Mouse (Mus musculus) forebrain, embryonic 16.5 days (tissue): ENCODE measurements at regions not wholly inside any gene's neighbourhood (a gene's known extent, or its start where the extent isn't known, plus 50 kb on each side); places are given as distances from the start of the nearest gene placed in this dataset.

Experiments
- ATAC-seq: fragments of 200-750 bp; cut with Nextera tagmentation; 2 replicates; pipeline ENCODE4 v1.8.0; 2017; ENCODE audit warnings: mild to moderate bottlenecking, moderate library complexity
- H3K27ac ChIP-seq: fragments of 300-500 bp; sonication (generic); 2 replicates; pipeline ENCODE4 v1.5.1; 2014; ENCODE audit warnings: low read length, control low read depth
- H3K27me3 ChIP-seq: fragments of 300-500 bp; sonication (generic); replicated peaks from 2 replicates; pipeline ENCODE4 v1.6.1; 2014; ENCODE audit warnings: low read length; ENCODE audit not compliant: control insufficient read depth, insufficient read depth
- H3K36me3 ChIP-seq: fragments of 300-500 bp; sonication (generic); 2 replicates; pipeline ENCODE4 v1.6.1; 2014; ENCODE audit not compliant: control insufficient read depth, insufficient read depth
- H3K4me1 ChIP-seq: fragments of 300-500 bp; sonication (generic); replicated peaks from 2 replicates; pipeline ENCODE4 v1.6.1; 2014; ENCODE audit warnings: low read length; ENCODE audit not compliant: control insufficient read depth, insufficient read depth
- H3K4me2 ChIP-seq: fragments of 300-500 bp; sonication (generic); 2 replicates; pipeline ENCODE4 v1.6.1; 2014; ENCODE audit warnings: mild to moderate bottlenecking, low read length, control low read depth
- H3K4me3 ChIP-seq: fragments of 300-500 bp; sonication (generic); replicated peaks from 2 replicates; pipeline ENCODE4 v1.5.1; 2014; ENCODE audit warnings: mild to moderate bottlenecking, low read length, control low read depth
- H3K9ac ChIP-seq: fragments of 300-500 bp; sonication (generic); replicated peaks from 2 replicates; pipeline ENCODE4 v1.6.1; 2014; ENCODE audit warnings: low read depth, low read length, control low read depth
- H3K9me3 ChIP-seq: fragments of 300-500 bp; sonication (generic); 2 replicates; pipeline ENCODE4 v1.6.1; 2016; ENCODE audit warnings: low read length; ENCODE audit not compliant: control insufficient read depth
- WGBS: fragments of 180-500 bp; shearing (Covaris S2); extraction: QIAGEN DNeasy Blood & Tissue Kit; methylation state at CpG from one replicate; pipeline ENCODE4 v1.1.7; 2014; 5-methylcytosine and 5-hydroxymethylcytosine counted together

- ATAC-seq: peak; percentile 58
- H3K9ac ChIP-seq: no peak overlapping the region
- peak overlapping the region; percentile 15 for H3K4me2 ChIP-seq
- no peaks in the 10 kb centered on the region for H3K36me3 ChIP-seq
- WGBS: 12% methylated on average over 15 of the region's 15 CpGs
- peaks cover 11% of the 10 kb centered on the region for H3K4me1 ChIP-seq
- H3K27ac ChIP-seq: no peak overlapping the region
- H3K9me3 ChIP-seq: no peaks in the 10 kb centered on the region
- no peaks in the 10 kb centered on the region for H3K27me3 ChIP-seq
- H3K4me3 ChIP-seq: no peak overlapping the region
Observed at GRCm38 (mm10) chr3:132017485-132018261, 67.4 kb upstream of the Dkk2 start.

GRCm38 (mm10) chr3:132018505-132018904, 66.6 kb upstream of the Dkk2 start:
- H3K9ac ChIP-seq: no peak overlapping the region
- H3K36me3 ChIP-seq: no peaks in the 10 kb centered on the region
- peak; percentile 85 for ATAC-seq
- H3K27ac ChIP-seq: no peak overlapping the region
- no peaks in the 10 kb centered on the region for H3K27me3 ChIP-seq
- 11% methylated on average over 2 of the region's 2 CpGs for WGBS
- H3K4me2 ChIP-seq: no peak overlapping the region
- H3K9me3 ChIP-seq: no peaks in the 10 kb centered on the region
- H3K4me1 ChIP-seq: peaks cover 11% of the 10 kb centered on the region
- H3K4me3 ChIP-seq: no peak overlapping the region

- H3K4me1 ChIP-seq: peaks cover 5% of the 10 kb centered on the region; the same call in 1 of the 2 replicates
- no peaks in the 10 kb centered on the region for H3K9me3 ChIP-seq
- no peak for ATAC-seq
- no peak overlapping the region for H3K27ac ChIP-seq
- WGBS: 84% methylated on average over 4 of the region's 4 CpGs
- no peak overlapping the region for H3K4me3 ChIP-seq
- no peak overlapping the region for H3K9ac ChIP-seq
- no peaks in the 10 kb centered on the region for H3K36me3 ChIP-seq
- no peak overlapping the region for H3K4me2 ChIP-seq
- no peaks in the 10 kb centered on the region for H3K27me3 ChIP-seq
Observed at GRCm38 (mm10) chr3:132022032-132022431, 63.1 kb upstream of the Dkk2 start.

- ATAC-seq: peak; percentile 37; the same call in 1 of the 2 replicates
- Histone ChIP-seq H3K27me3 (no peaks in the 10 kb centered on the region), H3K4me1 (no peaks in the 10 kb centered on the region), H3K9me3 (no peaks in the 10 kb centered on the region), H3K4me3 (no peak overlapping the region), H3K27ac (no peak overlapping the region), H3K4me2 (no peak overlapping the region), H3K9ac (no peak overlapping the region), H3K36me3 (no peaks in the 10 kb centered on the region)
- 55% methylated on average over 6 of the region's 6 CpGs for WGBS
Observed at GRCm38 (mm10) chr3:132023342-132023741, 61.8 kb upstream of the Dkk2 start.

DNA sequence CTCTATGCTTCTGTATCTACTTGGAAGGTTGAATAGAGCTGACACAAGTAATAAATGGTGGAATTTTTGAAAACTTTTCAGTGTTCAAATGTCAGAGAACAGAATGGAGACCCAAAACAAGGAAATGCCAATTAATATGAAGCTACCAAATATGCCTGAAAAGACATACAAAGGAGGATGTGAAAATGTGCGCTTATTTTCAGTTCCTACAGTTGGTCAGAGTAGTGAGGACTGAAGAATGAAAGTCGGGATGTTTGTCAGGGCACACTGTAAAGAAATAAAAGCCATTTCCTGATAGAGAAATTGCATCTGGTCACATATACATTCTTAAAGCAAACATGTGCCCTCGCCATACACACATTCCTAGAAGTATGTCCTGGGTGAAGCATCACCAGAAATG, 56.0 kb upstream of the Dkk2 start:
- Histone ChIP-seq H3K4me3 (no peak overlapping the region), H3K27ac (no peak overlapping the region), H3K9me3 (no peaks in the 10 kb centered on the region), H3K9ac (no peak overlapping the region), H3K4me2 (no peak overlapping the region), H3K27me3 (no peaks in the 10 kb centered on the region), H3K4me1 (0 out of 2 replicates have a peak, but pooled peaks cover 2% of the 10 kb centered on the region), H3K36me3 (no peaks in the 10 kb centered on the region)
- no peak for ATAC-seq
- 94% methylated on average over 3 of the region's 3 CpGs for WGBS

GRCm38 (mm10) chr3:132033078-132033713, 51.9 kb upstream of the Dkk2 start:
- Histone ChIP-seq H3K4me3 (no peak overlapping the region), H3K27ac (0 out of 2 replicates have a peak overlapping the region, but pooled peaks have one; percentile 32), H3K4me2 (no peak overlapping the region), H3K27me3 (no peaks in the 10 kb centered on the region), H3K9me3 (no peaks in the 10 kb centered on the region), H3K36me3 (no peaks in the 10 kb centered on the region), H3K9ac (no peak overlapping the region), H3K4me1 (0 out of 2 replicates have a peak, but pooled peaks cover 2% of the 10 kb centered on the region)
- 17% methylated on average over 5 of the region's 5 CpGs for WGBS
- peak; percentile 74 for ATAC-seq

- no peak for ATAC-seq
- WGBS: 83% methylated on average over 2 of the region's 2 CpGs
- H3K9ac ChIP-seq: no peak overlapping the region
- H3K36me3 ChIP-seq: no peaks in the 10 kb centered on the region
- no peak overlapping the region for H3K4me3 ChIP-seq
- no peaks in the 10 kb centered on the region for H3K27me3 ChIP-seq
- H3K27ac ChIP-seq: no peak overlapping the region
- H3K4me2 ChIP-seq: no peak overlapping the region
- no peaks in the 10 kb centered on the region for H3K9me3 ChIP-seq
- H3K4me1 ChIP-seq: 0 out of 2 replicates have a peak, but pooled peaks cover 2% of the 10 kb centered on the region
Observed at GRCm38 (mm10) chr3:132035176-132035575, 49.9 kb upstream of the Dkk2 start.
